Mouse (Mus musculus) limb, embryonic 14.5 days (tissue): ENCODE results near the gene Rasgrf1. TPM values are rescaled to one million over a fixed set of nuclear protein-coding genes. Genes with fewer than 3 reads are reported as not detected.

ENCODE experiments used
- ATAC-seq: fragments of 200-750 bp; cut with Nextera tagmentation; 2 replicates; pipeline ENCODE4 v1.8.0; 2017; ENCODE audit warnings: low read depth, moderate number of reproducible peaks, moderate TSS enrichment; ENCODE audit not compliant: low FRiP score
- DNase-seq: peaks from one replicate; pipeline ENCODE4 v3.0.0-alpha.2; 2015; ENCODE audit warnings: low spot score
- H3K27ac ChIP-seq: fragments of 300-500 bp; sonication (generic); replicated peaks from 2 replicates; pipeline ENCODE4 v1.5.1; 2014; ENCODE audit warnings: low read depth, mild to moderate bottlenecking, low read length, moderate library complexity, mixed read lengths
- H3K27me3 ChIP-seq: fragments of 300-500 bp; sonication (generic); 2 replicates; pipeline ENCODE4 v1.6.1; 2014; ENCODE audit warnings: low read length, mixed read lengths; ENCODE audit not compliant: control insufficient read depth, insufficient read depth
- H3K36me3 ChIP-seq: fragments of 300-500 bp; sonication (generic); 2 replicates; pipeline ENCODE4 v1.6.1; 2014; ENCODE audit warnings: mild to moderate bottlenecking, low read length, moderate library complexity, mixed read lengths; ENCODE audit not compliant: control insufficient read depth, insufficient read depth
- H3K4me1 ChIP-seq: fragments of 300-500 bp; sonication (generic); 2 replicates; pipeline ENCODE4 v1.6.1; 2014; ENCODE audit warnings: antibody characterized with exemption, low read length, mixed read lengths; ENCODE audit not compliant: control insufficient read depth, insufficient read depth
- H3K4me2 ChIP-seq: fragments of 300-500 bp; sonication (generic); replicated peaks from 2 replicates; pipeline ENCODE4 v1.6.1; 2014; ENCODE audit warnings: low read depth, mild to moderate bottlenecking, low read length, moderate library complexity; ENCODE audit not compliant: severe bottlenecking
- H3K4me3 ChIP-seq: fragments of 300-500 bp; sonication (generic); replicated peaks from 2 replicates; pipeline ENCODE4 v1.5.1; 2014; ENCODE audit warnings: low read length
- H3K9ac ChIP-seq: fragments of 300-500 bp; sonication (generic); 2 replicates; pipeline ENCODE4 v1.6.1; 2014; ENCODE audit warnings: mild to moderate bottlenecking, low read depth, low read length, moderate library complexity; ENCODE audit not compliant: severe bottlenecking
- H3K9me3 ChIP-seq: fragments of 300-500 bp; sonication (generic); 2 replicates; pipeline ENCODE4 v1.6.1; 2016; ENCODE audit warnings: low read length; ENCODE audit not compliant: control insufficient read depth
- POLR2A ChIP-seq: fragments of 200-500 bp; IDR thresholded peaks from 2 replicates; pipeline ENCODE4 v1.8.0; 2012; ENCODE audit warnings: inconsistent platforms, mild to moderate bottlenecking, moderate library complexity, borderline replicate concordance; ENCODE audit not compliant: insufficient read depth, insufficient read length; ENCODE audit errors: extremely low read depth
- WGBS: fragments of 180-500 bp; shearing (Covaris S2); extraction: QIAGEN DNeasy Blood & Tissue Kit; methylation state at CpG from one replicate; pipeline ENCODE4 v1.1.7; 2014; 5-methylcytosine and 5-hydroxymethylcytosine counted together
- polyA plus RNA-seq, 2 experiments: library from polyadenylated mRNA; depleted of rRNA in 1 of 2; stranded (reverse) in 1 of 2; unstranded in 1 of 2; fragments of >200 nt; fragmentation: Nextera tagmentation in 1 of 2; extraction: Ambion mirVana in 1 of 2; gene quantifications; 2 replicates each; pipeline versions ENCODE4 v1.2.1 to v1.2.3; 2012 to 2014

Rasgrf1 gene
- polyA plus RNA-seq, 2 experiments = 0.55 to 1.1 TPM

DNA sequence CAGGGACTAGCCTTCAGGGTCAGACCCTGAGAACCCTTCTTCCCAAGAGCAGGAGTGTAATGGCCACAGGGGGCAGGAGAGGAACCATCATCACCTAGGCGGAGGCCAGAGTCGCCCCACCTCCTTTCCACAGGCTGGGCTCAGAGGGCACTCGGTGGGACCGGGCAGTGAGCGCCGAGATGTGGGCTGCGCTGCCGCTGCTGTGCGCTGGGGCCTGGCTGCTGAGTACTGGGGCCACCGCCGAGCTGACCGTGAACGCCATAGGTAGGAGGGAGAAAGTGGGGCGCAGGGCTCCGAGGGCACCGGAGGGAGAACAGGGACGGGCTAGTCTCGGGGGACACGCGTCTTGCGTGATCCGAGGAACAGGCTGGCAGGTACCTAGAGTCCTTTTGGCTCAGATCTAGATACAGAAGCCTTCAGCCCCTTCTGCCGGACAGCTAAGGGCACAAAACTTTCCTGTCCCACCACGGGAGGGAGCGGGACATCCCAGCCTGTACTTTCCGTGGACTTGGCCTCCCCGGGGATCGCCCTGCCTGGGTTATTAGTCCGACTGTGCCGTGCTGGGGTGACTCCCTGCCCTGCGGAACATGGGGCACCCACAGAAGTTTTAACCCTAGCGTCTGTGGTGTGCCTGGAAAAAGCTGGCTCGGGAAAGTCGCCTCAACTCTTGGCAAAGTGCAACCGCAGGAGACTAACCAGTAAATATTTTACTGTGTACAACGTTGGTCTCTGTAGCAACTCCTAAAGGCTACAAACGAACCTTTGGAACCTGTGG is 144.8 kb downstream of the Rasgrf1 start:
- H3K27ac ChIP-seq = no peak overlapping the region
- no peaks in the 10 kb centered on the region for H3K27me3 ChIP-seq
- TF ChIP-seq POLR2A = no peak
- peak overlapping the region; percentile 49 for H3K4me3 ChIP-seq
- no peaks in the 10 kb centered on the region for H3K36me3 ChIP-seq
- H3K9ac ChIP-seq = peak overlapping the region; percentile 66
- H3K4me1 ChIP-seq = no peaks in the 10 kb centered on the region; the same call in 1 of the 2 replicates
- peak; percentile 59 for DNase-seq
- no peaks in the 10 kb centered on the region for H3K9me3 ChIP-seq
- under 1% methylated on average over 28 of the region's 37 CpGs for WGBS
- peak; percentile 71 for ATAC-seq
- H3K4me2 ChIP-seq = peak overlapping the region; percentile 97

- H3K9ac ChIP-seq = no peak overlapping the region
- no peaks in the 10 kb centered on the region for H3K27me3 ChIP-seq
- no peak overlapping the region for H3K27ac ChIP-seq
- H3K36me3 ChIP-seq = no peaks in the 10 kb centered on the region
- no peak for TF ChIP-seq POLR2A
- no peaks in the 10 kb centered on the region for H3K9me3 ChIP-seq
- H3K4me1 ChIP-seq = no peaks in the 10 kb centered on the region; the same call in 1 of the 2 replicates
- no peak for ATAC-seq
- no peak overlapping the region for H3K4me3 ChIP-seq
- no peak for DNase-seq
- no peak overlapping the region; the same call in 1 of the 2 replicates for H3K4me2 ChIP-seq
- WGBS = 54% methylated on average over 5 of the region's 5 CpGs
Measured at GRCm38 (mm10) chr9:90055409-90055808, 145.7 kb downstream of the Rasgrf1 start.

DNA sequence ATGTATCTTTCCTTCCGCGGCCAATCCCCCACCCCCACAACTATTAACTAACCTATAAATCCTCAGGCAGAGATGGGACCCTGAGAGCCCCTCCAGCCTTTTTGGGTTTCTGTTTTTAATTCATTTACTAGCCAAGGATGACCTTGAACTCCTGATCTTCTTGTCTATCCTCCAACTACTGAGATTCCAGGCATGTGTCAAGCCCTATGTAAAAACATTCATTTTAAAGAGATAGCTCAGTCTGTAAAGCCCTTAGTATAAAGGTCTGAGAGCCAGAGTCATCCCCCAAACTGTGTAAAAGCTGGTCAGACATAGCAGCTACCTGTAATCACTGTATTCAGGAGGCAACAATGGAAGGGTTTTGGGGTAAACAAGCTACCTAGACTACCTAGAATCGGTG is 146.2 kb downstream of the Rasgrf1 start:
- no peak for DNase-seq
- Histone ChIP-seq H3K27me3 (no peaks in the 10 kb centered on the region), H3K9me3 (no peaks in the 10 kb centered on the region), H3K9ac (no peak overlapping the region), H3K36me3 (no peaks in the 10 kb centered on the region), H3K27ac (no peak overlapping the region), H3K4me3 (no peak overlapping the region), H3K4me2 (no peak overlapping the region), H3K4me1 (no peaks in the 10 kb centered on the region; the same call in 1 of the 2 replicates)
- TF ChIP-seq POLR2A = no peak
- ATAC-seq = no peak
- WGBS = 53% methylated on average over 3 of the region's 3 CpGs

GRCm38 (mm10) chr9:90056716-90057115 is 147.0 kb downstream of the Rasgrf1 start:
- Histone ChIP-seq H3K27me3 (no peaks in the 10 kb centered on the region), H3K27ac (no peak overlapping the region), H3K4me2 (no peak overlapping the region), H3K4me3 (no peak overlapping the region), H3K9ac (no peak overlapping the region), H3K36me3 (no peaks in the 10 kb centered on the region), H3K4me1 (no peaks in the 10 kb centered on the region; the same call in 1 of the 2 replicates), H3K9me3 (no peaks in the 10 kb centered on the region)
- DNase-seq (no peak), ATAC-seq (no peak)
- WGBS = 92% methylated on average over 2 of the region's 2 CpGs
- no peak for TF ChIP-seq POLR2A

- no peaks in the 10 kb centered on the region for H3K36me3 ChIP-seq
- 75% methylated on average over 9 of the region's 9 CpGs for WGBS
- no peak for TF ChIP-seq POLR2A
- DNase-seq (no peak), ATAC-seq (no peak)
- no peaks in the 10 kb centered on the region for H3K27me3 ChIP-seq
- H3K4me3 ChIP-seq = no peak overlapping the region
- no peak overlapping the region for H3K4me2 ChIP-seq
- H3K9ac ChIP-seq = no peak overlapping the region
- no peak overlapping the region for H3K27ac ChIP-seq
- H3K9me3 ChIP-seq = no peaks in the 10 kb centered on the region
- no peaks in the 10 kb centered on the region for H3K4me1 ChIP-seq
Measured at GRCm38 (mm10) chr9:90059828-90060573, 150.3 kb downstream of the Rasgrf1 start.
